Mouse (Mus musculus) v-Abl transformed pro-B cells (cell line): ENCODE data around the gene Trim63.
"Not testable (repeated sequence)": the region's sequence is repeated elsewhere in the genome, so short reads cannot be mapped to it uniquely, and the experiment has no call there.

Experiments used
- in situ Hi-C, 2 experiments: fragments of 400-800 bp; cut with MboI; formaldehyde crosslinking; loops; one replicate each; pipeline ENCODE4 v1.15.1; 2025; ENCODE audit not compliant: unreplicated experiment in 2 of 2

Gene Trim63

GRCm38 (mm10) chr4:134314876-134315275 lies at the start of gene Trim63:
Trim63 (plus strand) TSS chr4:134315120.
- in situ Hi-C loops = no loop called here

GRCm38 (mm10) chr4:134265860-134266585 lies 48.9 kb upstream of the Trim63 start:
- in situ Hi-C loops = no loop called here

DNA sequence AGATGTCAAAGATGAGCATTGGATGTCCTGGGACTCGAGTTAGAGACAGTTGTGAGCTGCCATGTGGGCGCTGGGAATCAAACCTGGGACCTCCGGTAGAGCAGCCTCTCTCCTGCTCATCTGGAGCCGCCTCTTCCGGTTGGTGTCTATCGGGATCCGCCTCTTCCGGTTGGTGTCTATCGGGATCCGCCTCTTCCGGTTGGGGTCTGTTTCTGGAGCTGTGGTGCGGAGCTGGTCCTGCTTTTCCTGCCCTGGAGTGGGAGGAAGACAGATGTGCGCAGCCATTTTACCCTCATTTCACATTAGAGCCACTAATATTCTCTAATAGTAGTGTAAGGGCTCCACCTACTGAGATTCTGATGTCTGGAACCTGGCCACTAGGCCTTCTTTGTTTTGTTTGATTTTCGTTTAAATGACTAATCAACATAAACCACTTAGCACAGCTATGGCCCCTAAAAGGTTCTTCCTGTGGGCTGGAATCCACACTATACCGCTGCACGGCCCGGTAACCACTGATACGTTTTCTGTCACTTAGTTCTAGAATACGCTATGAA lies 46.7 kb upstream of the Trim63 start:
- in situ Hi-C loops = no loop called here

DNA sequence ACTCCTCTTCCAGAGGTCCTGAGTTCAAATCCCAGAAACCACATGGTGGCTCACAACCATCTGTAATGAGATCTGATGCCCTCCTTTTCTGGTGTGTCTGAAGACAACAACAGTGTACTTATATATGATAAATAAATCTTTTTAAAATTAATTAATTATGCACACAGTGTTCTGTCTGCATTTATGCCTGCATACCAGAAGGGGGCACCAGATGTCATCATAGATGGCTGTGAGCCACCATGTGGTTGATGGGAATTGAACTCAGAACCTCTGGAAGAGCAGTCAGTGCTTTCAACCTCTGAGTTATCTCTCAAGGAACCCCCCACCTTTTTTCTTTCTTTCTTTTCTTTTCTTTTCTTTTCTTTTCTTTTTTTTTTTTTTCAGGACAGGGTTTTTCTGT lies 45.3 kb upstream of the Trim63 start:
- in situ Hi-C loops = not testable (repeated sequence)

DNA sequence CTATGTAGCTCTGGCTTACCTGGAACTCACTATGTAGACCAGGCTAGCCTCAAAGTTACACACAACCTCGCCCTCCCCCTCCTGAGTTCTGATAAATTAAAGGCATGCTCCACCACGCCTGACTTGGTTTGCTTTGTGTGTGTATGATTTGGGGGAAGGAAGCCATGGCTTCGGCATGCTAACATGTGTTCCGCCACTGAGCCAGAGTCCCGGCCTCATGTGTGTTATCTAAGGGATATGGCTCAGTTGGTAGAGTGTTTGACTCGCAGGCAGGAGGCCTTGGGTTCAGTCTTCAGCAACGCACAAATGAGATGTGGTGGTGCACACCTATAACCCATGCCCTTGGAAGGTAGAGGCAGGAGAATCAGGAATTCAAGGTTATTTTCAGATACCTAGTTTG lies 42.9 kb upstream of the Trim63 start:
- in situ Hi-C loops = no loop called here

DNA sequence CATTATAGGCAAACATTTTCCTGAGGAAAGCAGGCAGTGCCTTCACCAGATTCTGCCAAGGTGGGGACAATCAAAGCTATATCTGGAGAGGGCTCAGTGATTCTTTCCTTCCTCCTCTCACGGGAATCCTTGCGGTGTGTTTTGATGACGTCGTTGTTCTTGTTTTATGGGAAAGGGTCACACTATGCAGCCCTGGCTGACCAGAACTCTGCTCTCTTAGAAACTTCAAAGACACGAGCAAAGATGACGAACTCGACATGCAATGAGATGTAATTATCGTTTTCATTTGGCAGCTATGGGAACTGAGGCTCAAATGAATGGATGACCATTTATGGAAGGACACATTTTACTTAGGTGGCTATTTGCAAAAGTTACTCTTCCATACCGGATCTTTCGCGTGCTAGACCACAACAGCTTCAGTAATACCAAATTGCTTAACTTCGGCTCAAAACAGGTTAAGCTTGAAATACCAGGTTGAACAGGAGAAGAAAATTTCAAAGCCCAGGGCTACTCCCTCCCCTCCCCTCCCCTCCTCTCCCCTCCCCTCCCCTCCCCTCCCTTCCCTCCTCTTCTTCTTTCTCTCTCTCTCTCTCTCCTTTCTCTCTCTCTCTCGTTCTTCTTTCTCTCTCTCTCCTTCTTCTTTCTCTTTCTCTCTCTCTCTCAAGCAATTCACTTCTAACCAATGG lies 42.0 kb upstream of the Trim63 start:
- in situ Hi-C loops = no loop called here

- in situ Hi-C loops = no loop called here
These were observed 41.2 kb upstream of the Trim63 start for GRCm38 (mm10) chr4:134273417-134274345.

DNA sequence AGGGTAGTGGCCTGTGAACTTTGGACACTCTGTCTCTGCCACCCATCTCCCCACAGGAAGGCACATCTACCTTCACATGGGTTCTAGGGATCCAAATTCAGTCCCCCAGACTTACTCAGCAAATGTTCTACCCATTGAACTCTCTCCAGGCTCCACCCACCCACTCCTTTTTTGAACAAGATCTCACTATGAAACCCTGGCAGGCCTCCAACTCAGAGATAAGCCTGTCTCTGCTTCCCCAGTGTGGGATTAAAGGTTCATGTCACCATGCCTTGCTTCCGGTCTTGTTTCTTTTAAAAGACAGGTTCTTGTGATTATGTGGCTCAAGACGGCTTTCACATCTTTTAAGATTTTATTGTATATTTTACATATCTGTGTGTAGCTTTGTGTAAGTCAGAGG lies 30.0 kb upstream of the Trim63 start:
- in situ Hi-C loops = loop anchor here in 1 of 2 experiments (5.0 kb wide), 2 partner anchors 98 to 248 kb away; partner anchors contain the start of gene Cep85

DNA sequence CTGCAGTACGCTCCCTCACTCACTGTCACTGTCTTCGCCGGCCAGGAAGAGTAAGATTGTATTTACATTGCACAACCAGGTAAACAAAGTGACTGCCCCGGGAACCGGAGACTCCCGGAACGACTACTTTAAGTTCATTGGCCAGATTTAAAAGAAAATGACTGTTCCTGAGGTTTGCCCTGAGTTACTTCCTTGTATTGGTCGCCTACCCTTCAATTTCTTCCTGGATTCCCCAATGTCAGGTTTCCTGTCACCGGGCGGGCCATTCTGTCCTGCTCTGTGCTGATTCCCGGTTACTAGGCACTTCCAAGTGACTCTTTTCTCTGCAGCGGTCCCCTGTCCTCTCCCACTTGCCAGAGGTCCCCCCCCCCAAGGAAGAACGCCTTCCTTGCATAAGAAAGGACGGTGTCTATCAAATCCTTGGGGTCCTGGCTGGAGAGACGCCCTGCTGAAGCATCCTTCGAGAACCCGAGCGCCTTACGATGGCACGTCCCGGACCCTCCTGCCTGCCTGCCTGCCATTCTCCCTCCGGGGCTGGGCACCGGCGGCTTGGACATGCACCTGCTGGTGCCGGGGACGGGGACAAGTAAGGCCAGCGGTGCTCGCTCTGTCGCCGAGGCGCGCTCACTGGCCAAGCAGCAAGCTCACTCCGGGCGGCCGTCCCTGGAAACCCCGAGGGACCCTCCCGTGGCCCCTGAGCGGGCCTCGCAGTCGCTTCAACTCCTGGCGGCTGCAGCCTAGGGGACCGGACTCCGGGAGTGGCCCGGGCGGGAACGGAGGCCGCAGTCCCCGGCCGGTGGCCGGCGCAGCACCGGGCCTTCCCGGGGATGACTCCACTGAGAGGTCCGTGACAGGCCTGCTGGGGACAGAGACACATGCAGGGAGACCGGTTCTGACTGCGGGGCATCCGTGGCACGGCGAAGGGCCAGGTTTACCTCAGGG lies 28.4 kb upstream of the Trim63 start:
- in situ Hi-C loops = loop anchor here in 1 of 2 experiments (5.0 kb wide), 2 partner anchors 99 to 249 kb away; partner anchors contain the start of gene Cep85

DNA sequence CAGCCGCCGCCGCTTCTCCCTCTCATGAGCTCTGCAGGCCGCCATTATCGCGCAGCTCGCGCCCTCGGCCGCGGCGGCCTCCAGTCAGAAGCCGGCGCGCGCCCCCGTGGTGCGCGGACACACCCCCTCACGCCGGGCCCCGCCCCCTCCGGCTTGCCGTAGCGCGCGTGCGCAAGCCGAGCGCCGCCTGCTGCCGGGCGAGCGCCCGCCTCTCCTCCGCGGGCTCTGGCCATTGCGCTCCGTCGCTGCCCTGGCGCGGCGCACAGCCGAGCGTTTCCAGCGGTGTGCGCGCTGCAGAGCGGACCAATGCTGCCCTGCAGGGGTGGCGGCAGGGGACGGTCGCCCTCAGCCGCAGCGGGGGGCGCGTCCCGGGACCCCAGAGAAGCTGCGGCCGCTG lies 27.8 kb upstream of the Trim63 start:
- in situ Hi-C loops = loop anchor here in 1 of 2 experiments (5.0 kb wide), 2 partner anchors 100 to 250 kb away; partner anchors contain the start of gene Cep85

- in situ Hi-C loops = loop anchor here in 1 of 2 experiments (5.0 kb wide), 2 partner anchors 100 to 250 kb away; partner anchors contain the start of gene Cep85
These were observed 27.3 kb upstream of the Trim63 start, which contains the start of gene Pdik1l for GRCm38 (mm10) chr4:134287575-134288025. Pdik1l (minus strand) TSS chr4:134287895.

- in situ Hi-C loops = loop anchor here in 1 of 2 experiments (5.0 kb wide), 2 partner anchors 101 to 251 kb away; partner anchors contain the start of gene Cep85
These were observed 26.3 kb upstream of the Trim63 start for GRCm38 (mm10) chr4:134288397-134289256.

GRCm38 (mm10) chr4:134292067-134292466 lies 22.9 kb upstream of the Trim63 start:
- in situ Hi-C loops = loop anchor here (5.0 kb wide), 3 partner anchors 35 to 105 kb away; partner anchors contain the start of genes Cep85 (in 1 of the 2), Gm30191 (in 1 of the 2) and Zfp593 (in 1 of the 2)

- in situ Hi-C loops = loop anchor here (5.0 kb wide), 3 partner anchors 36 to 106 kb away; partner anchors contain the start of genes Cep85 (in 1 of the 2), Gm30191 (in 1 of the 2) and Zfp593 (in 1 of the 2)
These were observed 21.7 kb upstream of the Trim63 start for GRCm38 (mm10) chr4:134293061-134293691.

GRCm38 (mm10) chr4:134293692-134294163 lies 21.2 kb upstream of the Trim63 start:
- in situ Hi-C loops = loop anchor here (5.0 kb wide), 3 partner anchors 36 to 106 kb away; partner anchors contain the start of genes Cep85 (in 1 of the 2), Gm30191 (in 1 of the 2) and Zfp593 (in 1 of the 2)

GRCm38 (mm10) chr4:134296096-134296495 lies 18.8 kb upstream of the Trim63 start:
- in situ Hi-C loops = not testable (repeated sequence)

DNA sequence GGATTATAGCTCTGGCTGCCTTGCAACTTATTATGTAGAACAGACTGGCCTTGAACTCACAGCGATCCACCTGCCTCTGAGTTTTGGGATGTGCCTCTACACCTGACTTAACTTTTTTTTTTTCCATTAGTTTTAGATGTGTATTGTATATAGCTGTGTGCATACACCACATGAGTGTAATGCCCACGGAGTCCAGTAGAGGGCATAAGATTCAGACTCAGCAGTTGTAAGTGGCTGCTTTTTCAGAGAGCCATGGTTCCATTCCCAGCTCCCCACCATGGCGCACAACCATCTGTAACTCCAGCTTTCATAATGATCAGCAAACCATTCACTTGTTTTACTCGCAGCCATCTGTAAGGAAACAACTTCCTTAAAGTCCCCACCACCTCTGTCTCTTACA lies 18.4 kb upstream of the Trim63 start:
- in situ Hi-C loops = no loop called here
